Mouse (Mus musculus) forebrain, embryonic 13.5 days (tissue): ENCODE data around the gene Pum1. TPM values are rescaled to one million over a fixed set of nuclear protein-coding genes. Genes with fewer than 3 reads are reported as not detected.

Experiments used
- ATAC-seq: fragments of 200-750 bp; cut with Nextera tagmentation; 2 replicates; pipeline ENCODE4 v1.8.0; 2017
- H3K27ac ChIP-seq: fragments of 300-500 bp; sonication (generic); 2 replicates; pipeline ENCODE4 v1.5.1; 2015; ENCODE audit warnings: inconsistent platforms, mild to moderate bottlenecking, moderate library complexity
- H3K27me3 ChIP-seq: fragments of 300-500 bp; sonication (generic); 2 replicates; pipeline ENCODE4 v1.6.1; 2015; ENCODE audit warnings: mild to moderate bottlenecking, inconsistent platforms
- H3K36me3 ChIP-seq: fragments of 300-500 bp; sonication (generic); 2 replicates; pipeline ENCODE4 v1.6.1; 2015; ENCODE audit warnings: mild to moderate bottlenecking, inconsistent platforms; ENCODE audit not compliant: poor library complexity, severe bottlenecking
- H3K4me1 ChIP-seq: fragments of 300-500 bp; sonication (generic); 2 replicates; pipeline ENCODE4 v1.6.1; 2015; ENCODE audit warnings: inconsistent platforms
- H3K4me2 ChIP-seq: fragments of 300-500 bp; sonication (generic); 2 replicates; pipeline ENCODE4 v1.6.1; 2015; ENCODE audit warnings: inconsistent platforms, mild to moderate bottlenecking, moderate library complexity
- H3K4me3 ChIP-seq: fragments of 300-500 bp; sonication (generic); 2 replicates; pipeline ENCODE4 v1.5.1; 2015; ENCODE audit warnings: mild to moderate bottlenecking, inconsistent platforms
- H3K9ac ChIP-seq: fragments of 300-500 bp; sonication (generic); 2 replicates; pipeline ENCODE4 v1.6.1; 2015; ENCODE audit warnings: mild to moderate bottlenecking, inconsistent platforms
- H3K9me3 ChIP-seq: fragments of 300-500 bp; sonication (generic); replicated peaks from 2 replicates; pipeline ENCODE4 v1.6.1; 2016; ENCODE audit warnings: inconsistent platforms
- WGBS: fragments of 180-500 bp; shearing (Covaris S2); methylation state at CpG from one replicate; pipeline ENCODE4 v1.1.7; 2015; 5-methylcytosine and 5-hydroxymethylcytosine counted together
- polyA plus RNA-seq: library from polyadenylated mRNA; unstranded; fragments of >200 nt; fragmentation: Nextera tagmentation; extraction: Ambion mirVana; gene quantifications from 2 replicates; pipeline ENCODE4 v1.2.1, GENCODE M21; 2015

Gene Pum1
- polyA plus RNA-seq, 1 experiment from 2014 or later, result 117 TPM

- Histone ChIP-seq H3K4me1 (no peaks in the 10 kb centered on the region), H3K36me3 (peaks cover 97% of the 10 kb centered on the region), H3K27me3 (no peaks in the 10 kb centered on the region), H3K27ac (no peak overlapping the region), H3K4me2 (no peak overlapping the region), H3K9me3 (no peaks in the 10 kb centered on the region), H3K4me3 (no peak overlapping the region), H3K9ac (no peak overlapping the region)
- peak; percentile 21; the same call in 1 of the 2 replicates for ATAC-seq
- WGBS, result 89% methylated on average over 5 of the region's 5 CpGs
These were observed 82.6 kb downstream of the Pum1 start for GRCm38 (mm10) chr4:130745561-130746306.

GRCm38 (mm10) chr4:130749566-130749965, 86.4 kb downstream of the Pum1 start:
- H3K4me1 ChIP-seq, result no peaks in the 10 kb centered on the region
- H3K4me2 ChIP-seq, result no peak overlapping the region
- no peak for ATAC-seq
- no peaks in the 10 kb centered on the region for H3K27me3 ChIP-seq
- H3K36me3 ChIP-seq, result peaks cover 99% of the 10 kb centered on the region
- no peak overlapping the region for H3K9ac ChIP-seq
- H3K27ac ChIP-seq, result no peak overlapping the region
- H3K4me3 ChIP-seq, result no peak overlapping the region
- whole genome bisulfite sequencing, result 84% methylated on average over 7 of the region's 7 CpGs
- H3K9me3 ChIP-seq, result no peaks in the 10 kb centered on the region

GRCm38 (mm10) chr4:130751966-130752365, 88.8 kb downstream of the Pum1 start:
- no peaks in the 10 kb centered on the region for H3K27me3 ChIP-seq
- no peak overlapping the region for H3K4me3 ChIP-seq
- no peak overlapping the region for H3K4me2 ChIP-seq
- H3K9me3 ChIP-seq, result no peaks in the 10 kb centered on the region
- H3K27ac ChIP-seq, result no peak overlapping the region
- WGBS, result 80% methylated on average over 2 of the region's 2 CpGs
- no peaks in the 10 kb centered on the region for H3K4me1 ChIP-seq
- no peak overlapping the region for H3K9ac ChIP-seq
- peaks cover 93% of the 10 kb centered on the region for H3K36me3 ChIP-seq
- ATAC-seq, result no peak

DNA sequence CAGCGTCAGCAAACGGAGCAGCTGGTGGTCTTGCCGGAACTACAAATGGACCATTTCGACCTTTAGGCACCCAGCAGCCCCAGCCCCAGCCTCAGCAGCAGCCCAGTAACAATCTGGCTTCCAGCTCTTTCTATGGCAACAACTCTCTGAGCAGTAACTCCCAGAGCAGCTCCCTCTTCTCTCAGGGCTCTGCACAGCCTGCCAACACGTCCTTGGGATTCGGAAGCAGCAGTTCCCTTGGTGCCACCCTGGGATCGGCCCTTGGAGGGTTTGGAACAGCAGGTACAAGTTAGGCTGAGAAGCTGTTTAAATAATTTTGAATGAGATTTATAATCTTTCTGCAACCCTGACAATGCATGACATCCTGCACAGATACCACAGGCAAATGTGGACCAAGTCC, 89.5 kb downstream of the Pum1 start:
- H3K27ac ChIP-seq, result no peak overlapping the region
- H3K9me3 ChIP-seq, result no peaks in the 10 kb centered on the region
- H3K27me3 ChIP-seq, result no peaks in the 10 kb centered on the region
- ATAC-seq, result no peak
- H3K4me3 ChIP-seq, result no peak overlapping the region
- 80% methylated on average over 7 of the region's 7 CpGs for WGBS
- no peak overlapping the region for H3K4me2 ChIP-seq
- H3K9ac ChIP-seq, result no peak overlapping the region
- H3K4me1 ChIP-seq, result no peaks in the 10 kb centered on the region
- H3K36me3 ChIP-seq, result peaks cover 92% of the 10 kb centered on the region

DNA sequence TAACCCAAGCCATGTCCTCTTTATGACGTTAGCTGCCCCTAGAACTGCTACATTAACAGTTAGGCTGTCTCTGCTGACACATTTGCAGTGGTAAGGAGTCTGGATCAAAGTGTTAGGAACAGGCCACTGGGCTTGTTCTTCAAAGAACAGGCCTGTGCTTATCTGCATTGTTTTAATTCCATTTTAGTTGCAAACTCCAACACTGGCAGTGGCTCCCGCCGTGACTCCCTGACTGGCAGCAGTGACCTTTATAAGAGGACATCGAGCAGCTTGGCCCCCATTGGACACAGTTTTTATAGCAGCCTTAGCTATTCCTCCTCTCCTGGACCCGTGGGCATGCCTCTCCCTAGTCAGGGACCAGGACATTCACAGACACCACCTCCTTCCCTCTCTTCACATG, 90.6 kb downstream of the Pum1 start:
- Histone ChIP-seq H3K9me3 (no peaks in the 10 kb centered on the region), H3K4me3 (no peak overlapping the region), H3K27ac (no peak overlapping the region), H3K4me1 (no peaks in the 10 kb centered on the region), H3K27me3 (no peaks in the 10 kb centered on the region), H3K4me2 (no peak overlapping the region), H3K9ac (no peak overlapping the region), H3K36me3 (peaks cover 91% of the 10 kb centered on the region)
- ATAC-seq, result no peak
- WGBS, result 82% methylated on average over 5 of the region's 5 CpGs

DNA sequence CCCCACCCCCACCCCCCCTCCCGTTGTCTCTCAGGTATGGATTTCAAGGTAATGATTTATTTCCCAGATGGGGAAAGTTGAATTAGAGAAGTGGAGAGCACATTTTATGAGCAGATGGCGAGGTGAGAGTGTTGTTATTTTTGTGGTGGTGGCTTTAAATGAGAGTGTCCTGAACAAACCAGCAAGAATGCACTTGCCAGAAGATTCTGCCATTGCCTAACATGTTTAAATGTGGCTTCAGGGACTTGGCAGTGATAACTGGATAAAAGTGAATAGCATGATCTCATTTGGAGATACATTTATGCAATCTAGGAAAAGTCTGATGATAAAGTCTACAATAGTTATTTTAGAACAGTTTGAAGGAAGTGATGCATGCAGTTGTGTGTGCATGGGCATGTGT, 91.7 kb downstream of the Pum1 start:
- Histone ChIP-seq H3K4me3 (no peak overlapping the region), H3K9ac (no peak overlapping the region), H3K27ac (no peak overlapping the region), H3K4me2 (no peak overlapping the region), H3K36me3 (peaks cover 91% of the 10 kb centered on the region), H3K9me3 (no peaks in the 10 kb centered on the region), H3K4me1 (no peaks in the 10 kb centered on the region), H3K27me3 (no peaks in the 10 kb centered on the region)
- no peak for ATAC-seq
- 89% methylated on average over 2 of the region's 2 CpGs for WGBS

- Histone ChIP-seq H3K36me3 (peaks cover 87% of the 10 kb centered on the region), H3K27ac (no peak overlapping the region; the same call in 1 of the 2 replicates), H3K4me1 (no peaks in the 10 kb centered on the region), H3K9ac (no peak overlapping the region), H3K4me2 (no peak overlapping the region), H3K9me3 (no peaks in the 10 kb centered on the region), H3K27me3 (no peaks in the 10 kb centered on the region), H3K4me3 (no peak overlapping the region)
- 83% methylated on average over 2 of the region's 2 CpGs for WGBS
- no peak for ATAC-seq
These were observed 96.8 kb downstream of the Pum1 start for GRCm38 (mm10) chr4:130759875-130760274.

DNA sequence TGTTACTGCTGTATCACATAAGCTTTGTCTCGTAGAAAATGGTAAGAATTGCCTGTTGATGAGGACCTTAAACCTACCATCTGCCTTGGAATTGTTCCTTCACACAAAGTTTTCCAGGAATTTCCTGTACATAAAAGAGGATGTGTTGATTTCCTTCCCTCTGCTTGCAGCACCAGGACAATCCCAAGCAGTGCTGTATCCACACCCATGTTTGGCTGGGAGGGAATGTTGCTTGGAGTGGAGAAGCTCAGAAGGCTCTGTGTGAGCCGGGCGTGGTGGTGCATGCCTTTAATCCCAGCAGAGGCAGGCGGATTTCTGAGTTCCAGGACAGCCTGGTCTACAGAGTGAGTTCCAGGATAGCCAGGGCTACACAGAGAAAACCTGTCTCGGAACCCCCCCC, 98.7 kb downstream of the Pum1 start:
- H3K4me1 ChIP-seq, result no peaks in the 10 kb centered on the region
- H3K36me3 ChIP-seq, result peaks cover 91% of the 10 kb centered on the region
- no peak for ATAC-seq
- no peaks in the 10 kb centered on the region for H3K27me3 ChIP-seq
- 87% methylated on average over 5 of the region's 5 CpGs for WGBS
- no peak overlapping the region for H3K4me2 ChIP-seq
- no peak overlapping the region for H3K9ac ChIP-seq
- H3K27ac ChIP-seq, result 0 out of 2 replicates have a peak overlapping the region, but pooled peaks have one; percentile 6
- H3K9me3 ChIP-seq, result no peaks in the 10 kb centered on the region
- H3K4me3 ChIP-seq, result no peak overlapping the region

DNA sequence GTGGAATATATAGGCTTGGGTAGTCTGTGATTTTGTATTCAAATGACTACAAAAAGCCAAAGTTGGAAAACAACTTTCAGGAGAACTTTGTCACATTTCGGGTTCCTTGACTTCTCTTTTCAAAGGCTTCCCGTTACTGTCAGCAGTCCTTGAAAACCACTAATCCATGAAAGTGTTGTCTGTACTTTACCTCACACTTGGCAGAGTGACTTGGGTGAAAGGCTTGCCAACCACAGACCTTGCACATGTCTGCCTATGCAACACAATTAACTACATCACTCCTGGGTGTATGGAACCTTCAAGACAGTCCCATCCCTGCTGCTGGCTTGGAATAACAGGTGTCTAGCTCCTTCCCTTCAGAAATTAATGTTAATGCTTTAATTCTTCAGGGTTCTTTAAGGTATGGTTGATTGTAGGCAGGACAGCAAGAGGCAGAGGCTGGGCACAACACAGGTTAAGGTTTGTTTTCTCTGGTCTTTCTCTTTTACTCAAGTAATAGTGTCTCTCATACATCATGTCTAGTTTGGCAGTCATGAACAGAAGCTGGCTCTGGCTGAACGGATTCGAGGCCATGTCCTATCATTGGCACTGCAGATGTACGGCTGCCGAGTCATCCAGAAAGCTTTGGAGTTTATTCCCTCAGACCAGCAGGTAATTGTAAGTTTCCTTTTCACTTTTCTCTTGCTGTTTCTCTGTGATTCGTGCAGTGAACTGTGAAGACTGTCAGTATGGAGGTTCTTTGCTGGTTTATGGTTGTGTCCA, 102.5 kb downstream of the Pum1 start:
- Histone ChIP-seq H3K4me1 (no peaks in the 10 kb centered on the region), H3K9me3 (no peaks in the 10 kb centered on the region), H3K36me3 (peaks cover 95% of the 10 kb centered on the region), H3K27ac (no peak overlapping the region), H3K4me3 (no peak overlapping the region), H3K27me3 (no peaks in the 10 kb centered on the region), H3K9ac (no peak overlapping the region), H3K4me2 (no peak overlapping the region)
- 91% methylated on average over 7 of the region's 7 CpGs for WGBS
- ATAC-seq, result no peak

DNA sequence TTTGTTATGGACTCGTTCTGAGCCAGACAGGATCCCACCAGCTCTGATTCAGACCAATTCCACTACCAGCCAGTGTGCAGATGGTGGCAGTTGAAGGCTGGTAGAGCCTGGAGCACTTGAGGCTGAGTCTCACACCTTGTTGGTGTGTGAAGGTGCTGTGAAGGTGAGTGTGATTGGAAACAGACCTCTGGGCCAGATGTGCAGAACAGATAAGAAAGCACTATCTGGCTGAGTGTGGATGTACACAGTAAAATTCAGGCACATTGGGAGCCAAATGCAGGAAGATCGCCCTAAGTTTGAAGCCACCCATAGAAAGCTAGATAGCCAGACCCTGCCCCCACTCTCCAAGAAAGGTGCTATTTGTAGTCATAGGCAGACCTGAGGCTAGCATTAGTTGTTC, 103.3 kb downstream of the Pum1 start:
- Histone ChIP-seq H3K9me3 (no peaks in the 10 kb centered on the region), H3K4me2 (no peak overlapping the region), H3K27ac (no peak overlapping the region), H3K36me3 (peaks cover 94% of the 10 kb centered on the region), H3K27me3 (no peaks in the 10 kb centered on the region), H3K4me3 (no peak overlapping the region), H3K9ac (no peak overlapping the region), H3K4me1 (no peaks in the 10 kb centered on the region; the same call in 1 of the 2 replicates)
- no peak for ATAC-seq
- WGBS, result 77% methylated on average over 2 of the region's 2 CpGs

- peaks cover 94% of the 10 kb centered on the region for H3K36me3 ChIP-seq
- H3K27ac ChIP-seq, result no peak overlapping the region
- no peak for ATAC-seq
- H3K9me3 ChIP-seq, result no peaks in the 10 kb centered on the region
- no peak overlapping the region for H3K4me3 ChIP-seq
- WGBS, result 92% methylated on average over 4 of the region's 4 CpGs
- H3K9ac ChIP-seq, result no peak overlapping the region
- no peaks in the 10 kb centered on the region for H3K27me3 ChIP-seq
- no peaks in the 10 kb centered on the region; the same call in 1 of the 2 replicates for H3K4me1 ChIP-seq
- no peak overlapping the region for H3K4me2 ChIP-seq
These were observed 103.8 kb downstream of the Pum1 start for GRCm38 (mm10) chr4:130766926-130767325.

GRCm38 (mm10) chr4:130773899-130774298, 110.8 kb downstream of the Pum1 start:
- Histone ChIP-seq H3K36me3 (peaks cover 92% of the 10 kb centered on the region), H3K4me2 (no peak overlapping the region), H3K27ac (no peak overlapping the region), H3K9me3 (no peaks in the 10 kb centered on the region), H3K9ac (no peak overlapping the region), H3K4me3 (no peak overlapping the region), H3K27me3 (no peaks in the 10 kb centered on the region), H3K4me1 (peaks cover 11% of the 10 kb centered on the region)
- WGBS, result 86% methylated on average over 4 of the region's 4 CpGs
- no peak for ATAC-seq
